Mouse (Mus musculus): ENCODE data around the gene Snapc3. TPM values are rescaled to one million over a fixed set of nuclear protein-coding genes. Genes with fewer than 3 reads are reported as not detected.

Snapc3 gene
- polyA plus RNA-seq, 1 experiment from 2014 or later: 99.8 TPM

Other genes starting within 250 kb of the Snapc3 start
- 12.1 and 12.6 TPM in 2 replicates for gene Ttc39b, start 93.5 kb upstream of the Snapc3 start, polyA plus RNA-seq (2015; fragmentation: Nextera tagmentation; extraction: Ambion mirVana)
- gene Psip1, start 68.7 kb downstream of the Snapc3 start, polyA plus RNA-seq (2015; fragmentation: Nextera tagmentation; extraction: Ambion mirVana): 281 and 310 TPM in 2 replicates
- 6.1 and 6.7 TPM in 2 replicates for gene Ccdc171, start 107.8 kb downstream of the Snapc3 start, polyA plus RNA-seq (2015; fragmentation: Nextera tagmentation; extraction: Ambion mirVana)

All from forebrain, embryonic 16.5 days (tissue).